Mouse (Mus musculus) MEL (cell line): ENCODE measurements around the gene Zmynd12. TPM values are rescaled to one million over a fixed set of nuclear protein-coding genes. Genes with fewer than 3 reads are reported as not detected.

Experiments used
- DNase-seq: peaks from one replicate; pipeline ENCODE4 v3.0.0; 2011; ENCODE audit warnings: low read depth, low spot score
- H3K27ac ChIP-seq: 2 replicates; pipeline ENCODE4 v1.5.1; 2012; ENCODE audit warnings: low read depth, mild to moderate bottlenecking, control low read depth, low read length, moderate library complexity; ENCODE audit not compliant: control insufficient read depth
- H3K27me3 ChIP-seq, 2 experiments: fragments of 150-350 bp in 1 of 2; sonication (generic) in 1 of 2; 2 replicates each; pipeline ENCODE4 v1.6.1; 2012; ENCODE audit warnings: low read length in 2 of 2, mild to moderate bottlenecking in 2 of 2, improper control_type of control experiment in 1 of 2, moderate library complexity in 1 of 2; ENCODE audit not compliant: insufficient read depth in 2 of 2, control insufficient read depth in 1 of 2
- H3K36me3 ChIP-seq, 2 experiments: 2 replicates each; pipeline ENCODE4 v1.6.1; 2012 to 2014; ENCODE audit warnings: low read length in 2 of 2, improper control_type of control experiment in 1 of 2, inconsistent platforms in 1 of 2, mild to moderate bottlenecking in 1 of 2; ENCODE audit not compliant: insufficient read depth in 2 of 2, control insufficient read depth in 1 of 2
- H3K4me1 ChIP-seq, 2 experiments: fragments of 150-350 bp in 1 of 2; sonication (generic) in 1 of 2; 2 replicates each; pipeline ENCODE4 v1.6.1; 2012; ENCODE audit warnings: low read length in 2 of 2, improper control_type of control experiment in 1 of 2, mild to moderate bottlenecking in 1 of 2; ENCODE audit not compliant: insufficient read depth in 2 of 2, control insufficient read depth in 1 of 2
- H3K4me3 ChIP-seq, 2 experiments: fragments of 150-350 bp in 1 of 2; sonication (generic) in 1 of 2; 2 replicates each; pipeline ENCODE4 v1.5.1; 2012; ENCODE audit warnings: low read depth in 2 of 2, low read length in 2 of 2, mild to moderate bottlenecking in 2 of 2, moderate library complexity in 2 of 2, control low read depth in 1 of 2, improper control_type of control experiment in 1 of 2; ENCODE audit not compliant: control insufficient read depth in 1 of 2, insufficient read depth in 1 of 2
- H3K79me2 ChIP-seq: 2 replicates; pipeline ENCODE4 v1.6.1; 2012; ENCODE audit warnings: mild to moderate bottlenecking, low read length, moderate library complexity; ENCODE audit not compliant: control insufficient read depth, poor library complexity, insufficient read depth
- H3K9ac ChIP-seq: 2 replicates; pipeline ENCODE4 v1.6.1; 2012; ENCODE audit warnings: low read depth, mild to moderate bottlenecking, control low read depth, low read length, moderate library complexity; ENCODE audit not compliant: control insufficient read depth, poor library complexity, severe bottlenecking
- H3K9me3 ChIP-seq: fragments of 150-350 bp; sonication (generic); replicated peaks from 2 replicates; pipeline ENCODE4 v1.6.1; 2012; ENCODE audit warnings: mild to moderate bottlenecking, low read length, improper control_type of control experiment, moderate library complexity; ENCODE audit not compliant: insufficient read depth
- CTCF ChIP-seq, 3 experiments: IDR thresholded peaks in 2 of 3; conservative IDR thresholded peaks in 1 of 3; 2 replicates each; pipeline ENCODE4 v1.5.1; 2011 to 2012; ENCODE audit warnings: low read length in 3 of 3, low read depth in 2 of 3, mild to moderate bottlenecking in 2 of 3, improper control_type of control experiment in 1 of 3, inconsistent platforms in 1 of 3, mixed read lengths in 1 of 3, moderate library complexity in 1 of 3; ENCODE audit not compliant: control insufficient read depth in 1 of 3, insufficient read depth in 1 of 3, poor library complexity in 1 of 3, severe bottlenecking in 1 of 3
- E2F4 ChIP-seq: IDR thresholded peaks from 2 replicates; pipeline ENCODE4 v1.6.1; 2011; ENCODE audit warnings: low read depth, low read length, improper control_type of control experiment, borderline replicate concordance
- EP300 ChIP-seq, 2 experiments: IDR thresholded peaks; 2 replicates each; pipeline ENCODE4 v1.6.1; 2011; ENCODE audit warnings: improper control_type of control experiment in 2 of 2, low read length in 2 of 2, low read depth in 1 of 2, mild to moderate bottlenecking in 1 of 2
- GABPA ChIP-seq: IDR thresholded peaks from 2 replicates; pipeline ENCODE4 v1.6.1; 2012; ENCODE audit warnings: low read depth, mild to moderate bottlenecking, inconsistent platforms, low read length, improper control_type of control experiment, moderate library complexity
- GATA1 ChIP-seq: IDR thresholded peaks from 2 replicates; pipeline ENCODE4 v1.6.1; 2011; ENCODE audit warnings: low read depth, low read length, improper control_type of control experiment
- HCFC1 ChIP-seq: IDR thresholded peaks from 2 replicates; pipeline ENCODE4 v1.6.1; 2012; ENCODE audit warnings: low read depth, mild to moderate bottlenecking, inconsistent platforms, low read length, improper control_type of control experiment, moderate library complexity
- JUND ChIP-seq: IDR thresholded peaks from 2 replicates; pipeline ENCODE4 v1.6.1; 2011; ENCODE audit warnings: low read depth, mild to moderate bottlenecking, improper control_type of control experiment, low read length
- MAFK ChIP-seq: IDR thresholded peaks from 2 replicates; pipeline ENCODE4 v1.6.1; 2011; ENCODE audit warnings: low read depth, mild to moderate bottlenecking, low read length, improper control_type of control experiment, borderline replicate concordance
- MAX ChIP-seq: IDR thresholded peaks from 2 replicates; pipeline ENCODE4 v1.6.1; 2011; ENCODE audit warnings: low read length, improper control_type of control experiment
- MXI1 ChIP-seq: IDR thresholded peaks from 2 replicates; pipeline ENCODE4 v1.6.1; 2011; ENCODE audit warnings: mild to moderate bottlenecking, low read depth, low read length, improper control_type of control experiment
- MYB ChIP-seq: IDR thresholded peaks from 2 replicates; pipeline ENCODE4 v1.6.1; 2011; ENCODE audit warnings: mild to moderate bottlenecking, low read depth, low read length, improper control_type of control experiment
- NELFE ChIP-seq: IDR thresholded peaks from 2 replicates; pipeline ENCODE4 v1.6.1; 2011; ENCODE audit warnings: low read depth, low read length, improper control_type of control experiment
- NRF1 ChIP-seq: IDR thresholded peaks from 2 replicates; pipeline ENCODE4 v1.6.1; 2014; ENCODE audit warnings: low read depth, mild to moderate bottlenecking, inconsistent platforms, low read length, improper control_type of control experiment, moderate library complexity; ENCODE audit not compliant: poor library complexity, insufficient read depth, severe bottlenecking
- POLR2AphosphoS2 ChIP-seq: IDR thresholded peaks from 2 replicates; pipeline ENCODE4 v1.6.1; 2011; ENCODE audit warnings: low read length, improper control_type of control experiment
- POLR2AphosphoS5 ChIP-seq: IDR thresholded peaks from 2 replicates; pipeline ENCODE4 v1.6.1; 2012; ENCODE audit warnings: low read depth, borderline replicate concordance, mild to moderate bottlenecking, inconsistent platforms, low read length, moderate library complexity, mixed read lengths
- RAD21 ChIP-seq: IDR thresholded peaks from 2 replicates; pipeline ENCODE4 v1.6.1; 2011; ENCODE audit warnings: mild to moderate bottlenecking, low read depth, low read length, improper control_type of control experiment
- RCOR1 ChIP-seq: IDR thresholded peaks from 2 replicates; pipeline ENCODE4 v1.6.1; 2012; ENCODE audit warnings: low read depth, mild to moderate bottlenecking, inconsistent platforms, low read length, improper control_type of control experiment
- SMC3 ChIP-seq: IDR thresholded peaks from 2 replicates; pipeline ENCODE4 v1.6.1; 2011; ENCODE audit warnings: low read depth, low read length, improper control_type of control experiment
- TAL1 ChIP-seq: IDR thresholded peaks from 2 replicates; pipeline ENCODE4 v1.6.1; 2012; ENCODE audit warnings: mild to moderate bottlenecking, inconsistent platforms, low read length, moderate library complexity, mixed read lengths
- TCF12 ChIP-seq: IDR thresholded peaks from 2 replicates; pipeline ENCODE4 v1.6.1; 2014; ENCODE audit warnings: low read depth, mild to moderate bottlenecking, inconsistent platforms, low read length, improper control_type of control experiment, moderate library complexity
- UBTF ChIP-seq: IDR thresholded peaks from 2 replicates; pipeline ENCODE4 v1.6.1; 2012; ENCODE audit warnings: low read depth, mild to moderate bottlenecking, inconsistent platforms, low read length, improper control_type of control experiment, moderate library complexity, borderline replicate concordance; ENCODE audit not compliant: insufficient read depth
- USF1 ChIP-seq: IDR thresholded peaks from 2 replicates; pipeline ENCODE4 v1.6.1; 2014; ENCODE audit warnings: low read depth, mild to moderate bottlenecking, inconsistent platforms, low read length, improper control_type of control experiment, moderate library complexity
- USF2 ChIP-seq, 2 experiments: IDR thresholded peaks; 2 replicates each; pipeline ENCODE4 v1.6.1; 2011 to 2012; ENCODE audit warnings: improper control_type of control experiment in 2 of 2, low read length in 2 of 2, borderline replicate concordance in 1 of 2, inconsistent platforms in 1 of 2, low read depth in 1 of 2, mild to moderate bottlenecking in 1 of 2; ENCODE audit not compliant: insufficient read depth in 1 of 2
- ZC3H11A ChIP-seq: IDR thresholded peaks from 2 replicates; pipeline ENCODE4 v1.6.1; 2012; ENCODE audit warnings: low read depth, mild to moderate bottlenecking, inconsistent platforms, low read length, improper control_type of control experiment
- polyA plus RNA-seq, 2 experiments: library from polyadenylated mRNA; stranded (reverse) in 1 of 2; unstranded in 1 of 2; fragments of >175 nt in 1 of 2; fragments of >200 nt in 1 of 2; gene quantifications; 2 replicates each; pipeline versions ENCODE4 v1.2.1 to v1.2.4; 2012; ENCODE audit warnings: low replicate concordance in 2 of 2, low read depth in 1 of 2; ENCODE audit not compliant: insufficient read length in 2 of 2, insufficient read depth in 1 of 2, missing spikeins in 1 of 2
- total RNA-seq: library from RNA; depleted of rRNA; stranded (reverse); fragments of 300-350 nt; gene quantifications from 2 replicates; pipeline ENCODE4 v1.2.3, GENCODE M21; 2012

Gene Zmynd12
- total and polyA plus RNA-seq, 3 experiments, result 0.04 TPM; not detected in 2

DNA sequence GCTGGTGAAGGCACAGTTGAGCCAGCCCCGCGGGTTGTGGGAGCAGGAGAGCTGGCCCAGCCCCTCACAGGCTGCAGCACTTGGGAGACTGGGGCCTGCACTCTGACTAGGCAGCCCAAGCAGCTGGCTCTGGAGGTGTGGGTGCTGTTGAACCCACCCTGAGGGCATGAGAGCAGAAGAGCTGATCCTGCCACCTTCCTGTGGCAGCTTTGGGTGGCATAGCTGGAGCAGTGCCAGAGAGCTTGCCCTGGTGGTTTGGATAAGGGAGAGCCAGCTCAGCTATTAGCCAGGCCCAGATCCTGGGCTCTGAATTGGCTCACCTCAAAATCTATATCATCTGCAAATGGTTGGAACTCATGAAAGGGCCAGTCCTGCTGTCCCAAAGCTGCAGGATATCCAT lies 5.1 kb downstream of the Zmynd12 start:
- Histone ChIP-seq H3K27ac (no peak overlapping the region), H3K79me2 (no peaks in the 10 kb centered on the region), H3K4me1 (peaks cover 2 to 3% of the 10 kb centered on the region in 2 experiments; a peak in 2 of 4 replicates), H3K4me3 (no peak overlapping the region), H3K36me3 (peaks cover 0 to 4% of the 10 kb centered on the region in 2 experiments; a peak in 2 of 4 replicates), H3K27me3 (peaks cover 3% of the 10 kb centered on the region in 2 experiments), H3K9ac (no peak overlapping the region), H3K9me3 (no peaks in the 10 kb centered on the region)
- TF ChIP-seq UBTF, result no peak
- TF ChIP-seq USF2 (IDR thresholded peaks at IDR 0.05; ENCODE audit: borderline replicate concordance in 1 of 2, insufficient read depth in 1 of 2, low read depth in 1 of 2, low read length in 2 of 2), result no peak
- no peak for TF ChIP-seq TAL1
- no peak for TF ChIP-seq EP300 (IDR thresholded peaks at IDR 0.05; ENCODE audit: low read depth in 1 of 2, low read length in 2 of 2)
- no peak for TF ChIP-seq MAFK
- no peak for TF ChIP-seq E2F4
- TF ChIP-seq MAX, result no peak
- TF ChIP-seq JUND, result no peak
- no peak for TF ChIP-seq HCFC1
- no peak for TF ChIP-seq NRF1
- TF ChIP-seq POLR2AphosphoS2, result no peak
- no peak for TF ChIP-seq POLR2AphosphoS5
- no peak for TF ChIP-seq MYB
- TF ChIP-seq TCF12, result no peak
- no peak for TF ChIP-seq USF1
- TF ChIP-seq NELFE, result no peak
- TF ChIP-seq ZC3H11A, result no peak
- DNase-seq, result no peak

DNA sequence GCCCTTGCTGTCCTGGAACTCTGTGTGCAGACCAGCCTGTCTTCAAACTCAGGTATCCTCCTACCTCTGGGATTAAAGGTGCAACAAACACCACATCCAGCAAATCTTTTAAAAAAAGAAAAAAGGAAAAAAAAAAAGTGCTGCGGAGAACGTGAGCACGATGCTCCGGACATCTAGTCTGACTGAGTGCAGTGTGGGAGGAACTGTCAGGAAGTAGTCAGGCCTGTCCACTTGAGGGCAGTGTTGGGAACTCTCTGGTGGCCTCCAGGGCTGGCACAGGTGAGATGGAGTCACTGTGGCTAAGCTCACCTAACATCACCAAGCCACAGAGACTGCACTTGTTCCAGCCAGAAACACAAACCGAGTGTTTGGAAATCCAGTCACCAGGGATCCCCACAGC lies 8.1 kb downstream of the Zmynd12 start:
- TF ChIP-seq RAD21 (peak; percentile 30), ZC3H11A (peak; percentile 31; the same call in 1 of the 2 replicates), RCOR1 (no peak), MYB (no peak), GATA1 (no peak), CTCF (IDR thresholded peaks at IDR 0.05 in 2 of 3, conservative IDR thresholded peaks at IDR 0.05 in 1 of 3; ENCODE audit: control insufficient read depth in 1 of 3, insufficient read depth in 1 of 3, low read depth in 2 of 3, low read length in 3 of 3, poor library complexity in 1 of 3, severe bottlenecking in 1 of 3) (peak; percentile 30 to 62 (median 55)), MXI1 (no peak), USF2 (IDR thresholded peaks at IDR 0.05; ENCODE audit: borderline replicate concordance in 1 of 2, insufficient read depth in 1 of 2, low read depth in 1 of 2, low read length in 2 of 2) (no peak), GABPA (no peak), POLR2AphosphoS5 (no peak), JUND (no peak), SMC3 (peak; percentile 56), USF1 (no peak)
- H3K9me3 ChIP-seq, result no peaks in the 10 kb centered on the region
- no peaks in the 10 kb centered on the region for H3K36me3 ChIP-seq
- H3K27me3 ChIP-seq, result peaks cover 8% of the 10 kb centered on the region in 2 experiments
- H3K9ac ChIP-seq, result no peak overlapping the region
- H3K4me3 ChIP-seq, result no peak overlapping the region
- H3K4me1 ChIP-seq, result no peaks in the 10 kb centered on the region
- peak; percentile 23 for DNase-seq
- H3K79me2 ChIP-seq, result no peaks in the 10 kb centered on the region
- H3K27ac ChIP-seq, result no peak overlapping the region
